Mouse (Mus musculus) frontal cortex, postnatal 25 days (tissue): ENCODE measurements around the gene Mdm4.

Experiments used
- DNase-seq, 2 experiments: peaks; one replicate each; pipeline ENCODE4 v3.0.0; 2022; ENCODE audit warnings: low spot score in 2 of 2

The Mdm4 gene

GRCm38 (mm10) chr1:133030461-133030860 is at the start of gene Mdm4:
TSS of gene Mdm4 (minus strand) at chr1:133030561.
- no peak for DNase-seq

- no peak for DNase-seq
Measured at GRCm38 (mm10) chr1:133080079-133080561, 49.8 kb upstream of the Mdm4 start.

GRCm38 (mm10) chr1:133079509-133079908 is 49.1 kb upstream of the Mdm4 start:
- DNase-seq = no peak

- DNase-seq = no peak
Measured at GRCm38 (mm10) chr1:133078338-133078727, 48.0 kb upstream of the Mdm4 start.

- no peak for DNase-seq
Measured at GRCm38 (mm10) chr1:133077606-133078337, 47.4 kb upstream of the Mdm4 start.

- no peak for DNase-seq
Measured at GRCm38 (mm10) chr1:133076681-133077514, 46.5 kb upstream of the Mdm4 start.

- DNase-seq = no peak
Measured at GRCm38 (mm10) chr1:133075651-133076400, 45.5 kb upstream of the Mdm4 start.

- no peak for DNase-seq
Measured at GRCm38 (mm10) chr1:133074541-133074940, 44.2 kb upstream of the Mdm4 start.

- no peak for DNase-seq
Measured at GRCm38 (mm10) chr1:133073327-133073856, 43.0 kb upstream of the Mdm4 start.

GRCm38 (mm10) chr1:133071666-133072381 is 41.5 kb upstream of the Mdm4 start:
- DNase-seq = peak in 1 of 2 experiments; percentile 34

- DNase-seq = no peak
Measured at GRCm38 (mm10) chr1:133070157-133070556, 39.8 kb upstream of the Mdm4 start.

- no peak for DNase-seq
Measured at GRCm38 (mm10) chr1:133069275-133070120, 39.1 kb upstream of the Mdm4 start.

GRCm38 (mm10) chr1:133068669-133069274 is 38.4 kb upstream of the Mdm4 start:
- no peak for DNase-seq

- DNase-seq = no peak
Measured at GRCm38 (mm10) chr1:133068268-133068667, 37.9 kb upstream of the Mdm4 start.

- DNase-seq = no peak
Measured at GRCm38 (mm10) chr1:133063164-133063563, 32.8 kb upstream of the Mdm4 start.

GRCm38 (mm10) chr1:133060681-133061080 is 30.3 kb upstream of the Mdm4 start:
- DNase-seq = no peak

GRCm38 (mm10) chr1:133059592-133059991 is 29.2 kb upstream of the Mdm4 start:
- no peak for DNase-seq

GRCm38 (mm10) chr1:133057345-133058034 is 27.1 kb upstream of the Mdm4 start:
- no peak for DNase-seq

- DNase-seq = no peak
Measured at GRCm38 (mm10) chr1:133054326-133054725, 24.0 kb upstream of the Mdm4 start.
